8 mouse cellular contexts compared by ENCODE assay signal in genomic region chr10:80162716-80163299, GRCm38 (mm10). TPM values are rescaled to one million over a fixed set of nuclear protein-coding genes. Genes with fewer than 3 reads are reported as not detected.
A peak's percentile ranks its signal among the peaks of the same experiment; 100 is the strongest.
DNase-seq lines count a peak whose midpoint lies in the region; ATAC-seq and TF ChIP-seq lines count a peak whose summit lies in the region.

No protein-coding gene starts in this region.

- H3K9ac ChIP-seq in kidney, postnatal 0 days (ENCODE audit: low read depth, low read length), result 0 out of 2 replicates have a peak overlapping the region, but pooled peaks have one; percentile 23
- H3K9ac ChIP-seq in limb, embryonic 15.5 days, result no peak overlapping the region

- TF ChIP-seq POLR2A in bone marrow macrophage, adult 2 months (IDR thresholded peaks at IDR 0.05; ENCODE audit: borderline replicate concordance, low read depth, low read length), result no peak

- no peak overlapping the region for H3K4me3 ChIP-seq in kidney, postnatal 0 days (replicated peaks; ENCODE audit: low read depth, low read length)
- H3K4me3 ChIP-seq in bone marrow macrophage, adult 2 months (ENCODE audit: insufficient read depth, low read length), result no peak overlapping the region
- no peak overlapping the region for H3K4me3 ChIP-seq in limb, embryonic 15.5 days
- no peak overlapping the region for H3K4me3 ChIP-seq in layer of hippocampus, adult 2 months

- no peak for TF ChIP-seq CTCF in kidney, postnatal 0 days (IDR thresholded peaks at IDR 0.05; ENCODE audit: low read depth)
- TF ChIP-seq CTCF in bone marrow macrophage, adult 2 months (IDR thresholded peaks at IDR 0.05; ENCODE audit: low read depth, low read length), result no peak
- no peak for TF ChIP-seq CTCF in layer of hippocampus, adult 2 months (conservative IDR thresholded peaks at IDR 0.05)

- DNase-seq in adrenal gland, adult (ENCODE audit: inconsistent age in 2 of 2, low spot score in 1 of 2), result peak; percentile 29 to 70
- DNase-seq in adrenal gland, postnatal 25 days, result no peak
- no peak for DNase-seq in kidney, postnatal 0 days (ENCODE audit: low spot score)
- DNase-seq in kidney, postnatal 10 days, result no peak
- DNase-seq in layer of hippocampus, adult 2 months (ENCODE audit: low spot score in 2 of 2), result no peak
- DNase-seq in testis, postnatal 14 days (ENCODE audit: low spot score), result no peak

- H3K4me2 ChIP-seq in kidney, postnatal 0 days (ENCODE audit: low read length), result no peak overlapping the region
- no peak overlapping the region for H3K4me2 ChIP-seq in limb, embryonic 15.5 days

- ATAC-seq in kidney, postnatal 0 days (replicated peaks; ENCODE audit: low FRiP score, low read depth), result no peak
- ATAC-seq in limb, embryonic 15.5 days (ENCODE audit: insufficient number of reproducible peaks, low FRiP score, low TSS enrichment, low read depth), result no peak

- peak overlapping the region; percentile 98; the same call in 1 of the 2 replicates for H3K27ac ChIP-seq in kidney, postnatal 0 days
- H3K27ac ChIP-seq in bone marrow macrophage, adult 2 months (ENCODE audit: insufficient read depth, low read depth, low read length), result peak overlapping the region; percentile 70
- H3K27ac ChIP-seq in limb, embryonic 15.5 days, result peak overlapping the region; percentile 92
- no peak overlapping the region for H3K27ac ChIP-seq in layer of hippocampus, adult 2 months

- H3K4me1 ChIP-seq in kidney, postnatal 0 days (replicated peaks; ENCODE audit: insufficient read depth, low read length), result peaks cover 63% of the 10 kb centered on the region
- peaks cover 59% of the 10 kb centered on the region for H3K4me1 ChIP-seq in bone marrow macrophage, adult 2 months (ENCODE audit: control insufficient read depth, insufficient read depth, low read length)
- H3K4me1 ChIP-seq in limb, embryonic 15.5 days, result peaks cover 86% of the 10 kb centered on the region

- no peaks in the 10 kb centered on the region for H3K27me3 ChIP-seq in kidney, postnatal 0 days (ENCODE audit: insufficient read depth, low read length)
- no peaks in the 10 kb centered on the region for H3K27me3 ChIP-seq in limb, embryonic 15.5 days

- no peaks in the 10 kb centered on the region for H3K36me3 ChIP-seq in kidney, postnatal 0 days (ENCODE audit: insufficient read depth, low read length)
- no peaks in the 10 kb centered on the region for H3K36me3 ChIP-seq in limb, embryonic 15.5 days

- no peaks in the 10 kb centered on the region for H3K9me3 ChIP-seq in kidney, postnatal 0 days (replicated peaks; ENCODE audit: low read length)
- no peaks in the 10 kb centered on the region for H3K9me3 ChIP-seq in limb, embryonic 15.5 days

- 55% methylated on average over 6 of the region's 6 CpGs for WGBS in kidney, postnatal 0 days
- WGBS in limb, embryonic 15.5 days, result 63% methylated on average over 6 of the region's 6 CpGs

RNA-seq across cellular contexts. Expression of gene Cirbp, which starts 3.0 kb away (rescaled TPM):
- total RNA-seq in adrenal gland, postnatal 25 days (2021), result 49.9 and 142 TPM in 2 replicates
- 290 and 317 TPM in 2 replicates for polyA plus RNA-seq in kidney, postnatal 0 days (2015; fragmentation: Nextera tagmentation; extraction: Ambion mirVana)
- polyA plus RNA-seq in bone marrow macrophage, adult 2 months (2012; ENCODE audit: insufficient read depth, insufficient read length, missing spikeins), result 48.0 and 49.8 TPM in 2 replicates
- 102 and 103 TPM in 2 replicates for polyA plus RNA-seq in limb, embryonic 15.5 days (2015; fragmentation: Nextera tagmentation; extraction: Ambion mirVana)
- total RNA-seq in layer of hippocampus, adult 2 months (2021), result 100 to 1,000 TPM in 1 of 2 experiments, 10 to 100 TPM in 1; 88.3 to 103 TPM

RNA-seq across cellular contexts. Expression of gene 1600002K03Rik, which starts 9.9 kb away (rescaled TPM):
- total RNA-seq in adrenal gland, postnatal 25 days (2021), result 15.6 and 16.7 TPM in 2 replicates
- 9.3 and 11.0 TPM in 2 replicates for polyA plus RNA-seq in kidney, postnatal 0 days (2015; fragmentation: Nextera tagmentation; extraction: Ambion mirVana)
- polyA plus RNA-seq in bone marrow macrophage, adult 2 months (2012; ENCODE audit: insufficient read depth, insufficient read length, missing spikeins), result 22.7 and 23.9 TPM in 2 replicates
- 12.8 and 13.3 TPM in 2 replicates for polyA plus RNA-seq in limb, embryonic 15.5 days (2015; fragmentation: Nextera tagmentation; extraction: Ambion mirVana)
- total RNA-seq in layer of hippocampus, adult 2 months (2021), result 1 to 10 TPM; 7.0 to 7.4 TPM

RNA-seq across cellular contexts. Expression of gene Midn, which starts 14.7 kb away (rescaled TPM):
- total RNA-seq in adrenal gland, postnatal 25 days (2021), result 74.1 and 97.4 TPM in 2 replicates
- polyA plus RNA-seq in kidney, postnatal 0 days (2015; fragmentation: Nextera tagmentation; extraction: Ambion mirVana), result 13.7 and 18.6 TPM in 2 replicates
- 32.9 and 40.5 TPM in 2 replicates for polyA plus RNA-seq in bone marrow macrophage, adult 2 months (2012; ENCODE audit: insufficient read depth, insufficient read length, missing spikeins)
- 13.4 and 14.0 TPM in 2 replicates for polyA plus RNA-seq in limb, embryonic 15.5 days (2015; fragmentation: Nextera tagmentation; extraction: Ambion mirVana)
- 10 to 100 TPM; 53.1 to 54.5 TPM for total RNA-seq in layer of hippocampus, adult 2 months (2021)

RNA-seq across cellular contexts. Expression of gene Efna2, which starts 16.5 kb away (rescaled TPM):
- 2.7 and 5.2 TPM in 2 replicates for total RNA-seq in adrenal gland, postnatal 25 days (2021)
- polyA plus RNA-seq in kidney, postnatal 0 days (2015; fragmentation: Nextera tagmentation; extraction: Ambion mirVana), result 10.2 and 10.5 TPM in 2 replicates
- polyA plus RNA-seq in bone marrow macrophage, adult 2 months (2012; ENCODE audit: insufficient read depth, insufficient read length, missing spikeins), result 0.51 and 1.0 TPM in 2 replicates
- polyA plus RNA-seq in limb, embryonic 15.5 days (2015; fragmentation: Nextera tagmentation; extraction: Ambion mirVana), result 27.0 and 29.3 TPM in 2 replicates
- total RNA-seq in layer of hippocampus, adult 2 months (2021), result 1 to 10 TPM; 7.1 to 9.7 TPM

RNA-seq across cellular contexts. Expression of gene Cbarp, which starts 22.2 kb away (rescaled TPM):
- 45.4 and 67.9 TPM in 2 replicates for total RNA-seq in adrenal gland, postnatal 25 days (2021)
- polyA plus RNA-seq in kidney, postnatal 0 days (2015; fragmentation: Nextera tagmentation; extraction: Ambion mirVana), result 4.7 and 6.4 TPM in 2 replicates
- 2.0 and 2.9 TPM in 2 replicates for polyA plus RNA-seq in bone marrow macrophage, adult 2 months (2012; ENCODE audit: insufficient read depth, insufficient read length, missing spikeins)
- 5.9 and 6.8 TPM in 2 replicates for polyA plus RNA-seq in limb, embryonic 15.5 days (2015; fragmentation: Nextera tagmentation; extraction: Ambion mirVana)
- 100 to 1,000 TPM; 331 to 341 TPM for total RNA-seq in layer of hippocampus, adult 2 months (2021)

Comparison
In these comparisons a context has a peak if more than half of its experiments do, and no peak if none do; other contexts are left out.
1. DNase-seq: peak in adrenal gland, adult (2 of 2); none in adrenal gland, postnatal 25 days (single experiment), kidney, postnatal 0 days (single experiment), kidney, postnatal 10 days (single experiment), layer of hippocampus, adult 2 months (0 of 2) and testis, postnatal 14 days (single experiment).